Mouse (Mus musculus): ENCODE measurements around the gene Rfk. TPM values are rescaled to one million over a fixed set of nuclear protein-coding genes. Genes with fewer than 3 reads are reported as not detected.

The Rfk gene
- polyA plus RNA-seq, 1 experiment from 2014 or later = 55.5 TPM

GRCm38 (mm10) chr19:17361181-17361580 is 32.7 kb upstream of the Rfk start:
- Histone ChIP-seq H3K4me3 (no peak overlapping the region), H3K4me1 (0 out of 2 replicates have a peak, but pooled peaks cover 4% of the 10 kb centered on the region), H3K9me3 (replicated peaks) (no peaks in the 10 kb centered on the region), H3K27ac (no peak overlapping the region), H3K27me3 (ENCODE audit: low read depth, poor library complexity, severe bottlenecking) (0 out of 2 replicates have a peak, but pooled peaks cover 6% of the 10 kb centered on the region), H3K36me3 (no peaks in the 10 kb centered on the region)
- WGBS = 87% methylated on average over 2 of the region's 2 CpGs
- no peak for DNase-seq (ENCODE audit: low spot score)

DNA sequence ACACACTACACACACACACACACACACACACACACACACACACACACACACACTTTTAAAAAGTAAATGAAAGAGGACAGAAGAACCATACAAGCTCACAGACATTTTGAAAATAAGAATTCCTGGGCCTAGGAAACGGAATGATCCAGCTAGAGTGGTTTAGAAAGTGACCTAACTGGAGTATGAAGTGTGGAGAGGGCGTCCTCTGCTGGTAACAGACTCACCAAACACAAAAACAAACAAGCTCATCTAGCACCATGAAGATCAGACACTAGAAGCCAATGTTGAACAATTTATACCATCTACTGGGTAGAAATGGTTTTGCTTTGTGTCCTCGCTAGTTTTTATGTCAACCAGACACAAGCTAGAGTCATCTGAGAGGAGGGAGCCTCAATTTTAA is 29.1 kb upstream of the Rfk start:
- no peaks in the 10 kb centered on the region for H3K9me3 ChIP-seq (replicated peaks)
- H3K27ac ChIP-seq = no peak overlapping the region
- WGBS = 42% methylated on average over 3 of the region's 3 CpGs
- no peaks in the 10 kb centered on the region for H3K4me1 ChIP-seq
- no peak for DNase-seq (ENCODE audit: low spot score)
- H3K36me3 ChIP-seq = no peaks in the 10 kb centered on the region
- H3K27me3 ChIP-seq (ENCODE audit: low read depth, poor library complexity, severe bottlenecking) = no peaks in the 10 kb centered on the region
- no peak overlapping the region for H3K4me3 ChIP-seq

DNA sequence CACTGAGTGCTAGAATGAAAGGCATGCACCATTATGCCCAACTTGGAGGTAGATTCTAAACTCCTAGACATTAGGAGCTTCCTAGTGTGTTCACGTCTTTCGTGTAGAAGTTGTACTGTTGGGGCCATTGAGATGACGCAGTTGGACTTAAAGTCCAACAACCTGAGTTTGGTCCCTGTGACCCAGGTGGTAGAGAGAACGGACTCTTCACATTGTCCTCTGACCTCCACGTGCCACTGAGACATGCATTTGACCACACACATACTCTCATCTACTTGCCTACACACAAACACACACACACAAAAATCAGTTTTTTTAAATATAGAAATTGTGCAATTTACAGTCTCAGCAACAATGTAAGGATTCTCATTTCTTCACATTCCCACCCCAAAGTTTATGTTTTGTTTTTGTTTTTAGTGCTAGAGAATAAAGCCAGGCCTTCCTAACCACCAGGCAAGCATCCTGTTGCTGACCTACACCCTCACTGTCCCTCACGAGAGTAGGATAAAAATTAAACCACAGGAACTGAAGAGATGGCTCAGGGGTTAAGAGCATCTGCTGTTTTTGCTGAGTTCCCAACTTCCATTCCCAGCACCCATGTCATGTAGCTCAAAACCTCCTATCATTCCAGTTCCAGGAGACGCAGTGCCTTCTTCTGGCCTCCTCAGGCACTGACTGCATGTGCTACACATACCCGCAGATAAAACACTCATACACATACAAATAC is 27.3 kb upstream of the Rfk start:
- WGBS = 90% methylated on average over 8 of the region's 8 CpGs
- no peak for DNase-seq (ENCODE audit: low spot score)
- Histone ChIP-seq H3K27ac (no peak overlapping the region), H3K4me3 (no peak overlapping the region), H3K36me3 (no peaks in the 10 kb centered on the region), H3K4me1 (no peaks in the 10 kb centered on the region), H3K27me3 (ENCODE audit: low read depth, poor library complexity, severe bottlenecking) (no peaks in the 10 kb centered on the region), H3K9me3 (replicated peaks) (no peaks in the 10 kb centered on the region)

GRCm38 (mm10) chr19:17368557-17368956 is 25.3 kb upstream of the Rfk start:
- Histone ChIP-seq H3K9me3 (replicated peaks) (no peaks in the 10 kb centered on the region), H3K4me3 (no peak overlapping the region), H3K27me3 (ENCODE audit: low read depth, poor library complexity, severe bottlenecking) (no peaks in the 10 kb centered on the region), H3K27ac (no peak overlapping the region), H3K36me3 (no peaks in the 10 kb centered on the region), H3K4me1 (no peaks in the 10 kb centered on the region)
- WGBS = 90% methylated on average over 9 of the region's 9 CpGs
- DNase-seq (ENCODE audit: low spot score) = no peak

- WGBS = 77% methylated on average over 7 of the region's 7 CpGs
- no peaks in the 10 kb centered on the region for H3K4me1 ChIP-seq
- H3K4me3 ChIP-seq = no peak overlapping the region
- DNase-seq (ENCODE audit: low spot score) = no peak
- no peak overlapping the region for H3K27ac ChIP-seq
- H3K9me3 ChIP-seq (replicated peaks) = no peaks in the 10 kb centered on the region
- no peaks in the 10 kb centered on the region for H3K36me3 ChIP-seq
- no peaks in the 10 kb centered on the region for H3K27me3 ChIP-seq (ENCODE audit: low read depth, poor library complexity, severe bottlenecking)
Observed at GRCm38 (mm10) chr19:17369581-17369980, 24.3 kb upstream of the Rfk start.

- Histone ChIP-seq H3K27ac (no peak within 1 kb of the TSS), H3K9me3 (replicated peaks) (no peaks in the 10 kb centered on the region), H3K36me3 (no peaks in the 10 kb centered on the region), H3K4me1 (no peaks in the 10 kb centered on the region), H3K4me3 (no peak within 1 kb of the TSS), H3K27me3 (ENCODE audit: low read depth, poor library complexity, severe bottlenecking) (no peaks in the 10 kb centered on the region)
- 90% methylated on average over 3 of the region's 3 CpGs for WGBS
- no peak for DNase-seq (ENCODE audit: low spot score)
Observed at GRCm38 (mm10) chr19:17372701-17373100, 21.1 kb upstream of the Rfk start, which contains the start of gene Gcnt1. TSS of gene Gcnt1 (minus strand) at chr19:17372844.

DNA sequence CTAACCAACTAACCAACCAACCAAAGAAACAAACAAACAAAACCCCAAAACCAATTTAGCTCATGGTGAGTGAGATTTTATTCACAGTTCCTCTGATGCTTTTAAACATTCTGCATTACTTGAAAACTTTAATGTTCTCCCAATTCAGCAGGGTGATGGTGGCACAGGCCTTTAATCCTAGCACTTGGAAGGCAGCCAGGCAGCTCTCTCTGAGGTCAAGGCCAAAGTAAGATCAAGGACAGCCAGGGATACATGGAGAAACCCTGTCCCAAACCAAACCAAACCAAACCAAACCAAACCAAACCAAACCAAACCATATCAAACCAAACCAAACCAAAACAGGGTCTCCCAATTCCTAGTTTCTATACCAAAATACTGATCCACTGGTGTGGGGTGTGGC is 15.0 kb upstream of the Rfk start:
- no peak for DNase-seq (ENCODE audit: low spot score)
- H3K27me3 ChIP-seq (ENCODE audit: low read depth, poor library complexity, severe bottlenecking) = no peaks in the 10 kb centered on the region
- no peak overlapping the region for H3K27ac ChIP-seq
- no peak overlapping the region for H3K4me3 ChIP-seq
- H3K9me3 ChIP-seq (replicated peaks) = no peaks in the 10 kb centered on the region
- H3K4me1 ChIP-seq = no peaks in the 10 kb centered on the region
- no peaks in the 10 kb centered on the region for H3K36me3 ChIP-seq

GRCm38 (mm10) chr19:17380549-17380948 is 13.3 kb upstream of the Rfk start:
- 77% methylated on average over 7 of the region's 7 CpGs for WGBS
- H3K27me3 ChIP-seq (ENCODE audit: low read depth, poor library complexity, severe bottlenecking) = no peaks in the 10 kb centered on the region

DNA sequence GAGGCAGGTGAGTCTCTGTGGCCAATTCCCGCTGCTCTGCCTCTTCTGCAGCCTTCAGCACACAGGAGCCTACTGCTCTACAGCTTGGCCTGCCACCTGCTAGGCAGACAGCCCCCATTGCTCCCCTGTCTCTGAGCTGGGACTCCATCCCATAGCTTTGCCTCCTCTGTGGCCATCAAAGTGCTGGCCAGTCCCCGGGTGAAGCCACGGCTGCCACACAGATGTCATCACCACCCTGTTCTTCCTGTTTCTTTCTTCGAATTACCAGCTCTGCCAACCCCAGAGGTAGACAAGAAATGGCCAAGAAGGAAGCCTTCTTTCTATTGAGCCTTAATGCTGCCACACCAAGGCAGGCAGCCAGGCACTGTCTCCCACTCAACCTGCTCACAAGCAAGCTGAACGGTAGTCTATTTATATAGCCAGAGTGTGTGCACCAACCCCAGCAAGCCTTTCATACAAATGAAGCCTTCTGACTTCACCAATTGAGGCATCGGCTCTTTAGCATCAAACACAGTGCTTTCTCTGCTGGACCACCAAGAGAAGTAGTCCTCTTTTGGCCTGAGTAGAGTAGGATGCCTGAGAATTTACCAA is 10.9 kb upstream of the Rfk start:
- Histone ChIP-seq H3K9me3 (replicated peaks) (no peaks in the 10 kb centered on the region), H3K36me3 (no peaks in the 10 kb centered on the region), H3K4me3 (no peak overlapping the region), H3K27ac (no peak overlapping the region), H3K27me3 (ENCODE audit: low read depth, poor library complexity, severe bottlenecking) (no peaks in the 10 kb centered on the region), H3K4me1 (no peaks in the 10 kb centered on the region)
- no peak for DNase-seq (ENCODE audit: low spot score)
- WGBS = 86% methylated on average over 6 of the region's 6 CpGs

More at GRCm38 (mm10) chr19:17380549-17380948, 13.3 kb upstream of the Rfk start:
- no peaks in the 10 kb centered on the region for H3K4me1 ChIP-seq
- no peak overlapping the region for H3K4me3 ChIP-seq
- no peak overlapping the region for H3K27ac ChIP-seq
- no peak for DNase-seq (ENCODE audit: low spot score)
- H3K36me3 ChIP-seq = no peaks in the 10 kb centered on the region
- H3K9me3 ChIP-seq (replicated peaks) = no peaks in the 10 kb centered on the region

GRCm38 (mm10) chr19:17385022-17385421 is 8.8 kb upstream of the Rfk start:
- Histone ChIP-seq H3K4me3 (no peak overlapping the region), H3K4me1 (no peaks in the 10 kb centered on the region), H3K27me3 (ENCODE audit: low read depth, poor library complexity, severe bottlenecking) (no peaks in the 10 kb centered on the region), H3K27ac (no peak overlapping the region), H3K9me3 (replicated peaks) (no peaks in the 10 kb centered on the region), H3K36me3 (no peaks in the 10 kb centered on the region)
- DNase-seq (ENCODE audit: low spot score) = no peak
- WGBS = 96% methylated on average over 4 of the region's 4 CpGs

DNA sequence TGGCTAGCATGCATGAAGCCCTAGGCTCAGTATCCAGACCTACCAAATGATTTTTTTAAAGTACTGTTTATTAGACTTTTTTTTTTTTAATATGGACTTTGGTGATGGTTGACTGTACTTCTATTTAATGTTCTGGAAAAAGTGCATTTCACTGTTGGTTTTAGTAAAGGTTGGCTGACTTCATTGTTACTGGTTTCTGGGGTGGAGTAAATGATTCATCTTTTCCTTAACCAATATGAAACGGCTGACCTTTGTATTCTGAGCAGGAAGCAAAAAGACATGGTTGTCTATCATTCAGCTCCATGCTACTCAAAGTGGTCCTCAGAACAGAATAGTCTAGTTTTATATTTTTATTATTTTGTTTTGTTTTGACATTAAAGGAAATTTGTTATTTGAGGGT is 8.4 kb upstream of the Rfk start:
- Histone ChIP-seq H3K27ac (no peak overlapping the region), H3K4me1 (no peaks in the 10 kb centered on the region), H3K27me3 (ENCODE audit: low read depth, poor library complexity, severe bottlenecking) (no peaks in the 10 kb centered on the region), H3K4me3 (no peak overlapping the region), H3K9me3 (replicated peaks) (no peaks in the 10 kb centered on the region), H3K36me3 (no peaks in the 10 kb centered on the region)
- no peak for DNase-seq (ENCODE audit: low spot score)
- WGBS = 81% methylated on average over 1 of the region's 1 CpGs

DNA sequence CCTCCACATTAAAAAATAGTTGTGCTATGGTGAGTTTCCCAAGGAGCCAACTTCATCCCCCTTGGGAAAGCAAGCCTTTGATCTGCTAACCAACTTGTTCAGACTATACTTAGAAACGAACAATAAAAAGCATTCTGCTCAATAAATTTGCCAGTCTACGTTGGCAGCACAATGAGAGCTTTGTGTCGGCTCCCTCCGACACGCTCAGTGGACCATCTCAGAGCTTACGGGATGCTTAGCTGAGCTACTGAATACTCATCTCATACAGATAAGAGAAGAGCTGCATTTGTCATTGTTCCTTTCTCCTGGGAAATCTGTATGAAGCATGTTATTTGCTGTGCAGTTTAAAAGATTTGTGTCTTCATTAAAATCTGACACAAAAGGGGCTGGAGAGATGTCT is 7.4 kb upstream of the Rfk start:
- Histone ChIP-seq H3K27me3 (ENCODE audit: low read depth, poor library complexity, severe bottlenecking) (0 out of 2 replicates have a peak, but pooled peaks cover 2% of the 10 kb centered on the region), H3K4me3 (no peak overlapping the region), H3K36me3 (no peaks in the 10 kb centered on the region), H3K9me3 (replicated peaks) (no peaks in the 10 kb centered on the region), H3K27ac (no peak overlapping the region), H3K4me1 (no peaks in the 10 kb centered on the region)
- no peak for DNase-seq (ENCODE audit: low spot score)
- 78% methylated on average over 6 of the region's 6 CpGs for WGBS

DNA sequence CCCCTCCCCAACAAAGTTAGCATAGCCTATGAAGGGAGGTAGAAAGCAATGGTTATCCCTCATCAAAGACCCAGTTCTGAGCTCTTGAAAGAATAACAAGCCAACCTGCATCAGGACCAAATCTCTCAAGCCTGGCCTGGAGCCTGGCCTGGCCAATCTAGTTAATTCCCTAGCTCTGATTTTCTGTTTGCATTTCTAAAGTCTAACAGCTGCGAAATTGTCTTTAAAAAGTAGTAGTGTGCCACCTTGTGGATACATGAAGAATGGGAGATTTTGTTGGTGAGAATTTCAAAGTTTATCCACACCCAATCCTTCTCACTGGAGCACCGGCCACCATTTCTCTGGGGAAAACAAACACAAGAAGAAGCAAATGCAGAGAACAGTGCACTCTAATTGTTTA is 5.4 kb upstream of the Rfk start:
- H3K4me3 ChIP-seq = no peak overlapping the region
- no peak overlapping the region for H3K27ac ChIP-seq
- 29% methylated on average over 2 of the region's 2 CpGs for WGBS
- H3K36me3 ChIP-seq = no peaks in the 10 kb centered on the region
- H3K9me3 ChIP-seq (replicated peaks) = no peaks in the 10 kb centered on the region
- peaks cover 8% of the 10 kb centered on the region; the same call in 1 of the 2 replicates for H3K4me1 ChIP-seq
- no peak for DNase-seq (ENCODE audit: low spot score)
- peaks cover 21% of the 10 kb centered on the region for H3K27me3 ChIP-seq (ENCODE audit: low read depth, poor library complexity, severe bottlenecking)

Measured in limb, embryonic 10.5 days (tissue).